Mouse (Mus musculus) lung, postnatal 14 days (tissue): ENCODE results near the gene Cdc42bpg.
A peak's percentile ranks its signal among the peaks of the same experiment; 100 is the strongest.

Source experiments
- DNase-seq: peaks from one replicate; pipeline ENCODE4 v3.0.0; 2021

The Cdc42bpg gene

GRCm38 (mm10) chr19:6306137-6306551 lies at the start of gene Cdc42bpg:
Cdc42bpg (plus strand) TSS chr19:6306456.
- peak; percentile 92 for DNase-seq

- no peak for DNase-seq
Measured at GRCm38 (mm10) chr19:6260428-6260827, 45.8 kb upstream of the Cdc42bpg start.

GRCm38 (mm10) chr19:6260946-6261345 lies 45.3 kb upstream of the Cdc42bpg start:
- DNase-seq, result no peak

- DNase-seq, result no peak
Measured at GRCm38 (mm10) chr19:6261379-6261778, 44.9 kb upstream of the Cdc42bpg start.

- DNase-seq, result peak; percentile 79
Measured at GRCm38 (mm10) chr19:6262222-6262621, 44.0 kb upstream of the Cdc42bpg start.

GRCm38 (mm10) chr19:6262839-6263433 lies 43.3 kb upstream of the Cdc42bpg start:
- no peak for DNase-seq

GRCm38 (mm10) chr19:6264200-6264599 lies 42.1 kb upstream of the Cdc42bpg start:
- no peak for DNase-seq

- DNase-seq, result no peak
Measured at GRCm38 (mm10) chr19:6264945-6265344, 41.3 kb upstream of the Cdc42bpg start.

GRCm38 (mm10) chr19:6265727-6266182 lies 40.5 kb upstream of the Cdc42bpg start:
- DNase-seq, result no peak

- peak; percentile 62 for DNase-seq
Measured at GRCm38 (mm10) chr19:6267306-6268169, 38.7 kb upstream of the Cdc42bpg start.

GRCm38 (mm10) chr19:6268170-6268528 lies 38.1 kb upstream of the Cdc42bpg start:
- DNase-seq, result peak; percentile 92

GRCm38 (mm10) chr19:6268670-6269132 lies 37.6 kb upstream of the Cdc42bpg start:
- peak; percentile 49 for DNase-seq

GRCm38 (mm10) chr19:6269798-6270475 lies 36.3 kb upstream of the Cdc42bpg start:
- DNase-seq, result no peak

- DNase-seq, result no peak
Measured at GRCm38 (mm10) chr19:6270661-6271060, 35.6 kb upstream of the Cdc42bpg start.

- no peak for DNase-seq
Measured at GRCm38 (mm10) chr19:6271206-6271605, 35.0 kb upstream of the Cdc42bpg start.

GRCm38 (mm10) chr19:6272053-6272452 lies 34.2 kb upstream of the Cdc42bpg start:
- DNase-seq, result no peak

- DNase-seq, result no peak
Measured at GRCm38 (mm10) chr19:6272738-6273137, 33.5 kb upstream of the Cdc42bpg start.

- DNase-seq, result no peak
Measured at GRCm38 (mm10) chr19:6273592-6273991, 32.7 kb upstream of the Cdc42bpg start.

GRCm38 (mm10) chr19:6273998-6274608 lies 32.2 kb upstream of the Cdc42bpg start:
- no peak for DNase-seq

GRCm38 (mm10) chr19:6275740-6276389 lies 30.4 kb upstream of the Cdc42bpg start:
- DNase-seq, result no peak

- peak; percentile 98 for DNase-seq
Measured at GRCm38 (mm10) chr19:6276426-6277421, 29.5 kb upstream of the Cdc42bpg start, which contains the start of gene Ehd1. Ehd1 (plus strand) TSS chr19:6276725.
